ENCODE assay signal across 8 mouse cellular contexts in genomic region chr19:12518541-12518890, GRCm38 (mm10). TPM values are rescaled to one million over a fixed set of nuclear protein-coding genes. Genes with fewer than 3 reads are reported as not detected.
DNase-seq lines count a peak whose midpoint lies in the region; ATAC-seq and TF ChIP-seq lines count a peak whose summit lies in the region.

No protein-coding gene starts in this region.

- no peaks in the 10 kb centered on the region for H3K4me1 ChIP-seq in heart, embryonic 12.5 days (replicated peaks)
- H3K4me1 ChIP-seq in MEL (ENCODE audit: control insufficient read depth in 1 of 2, insufficient read depth in 2 of 2, low read length in 2 of 2): no peaks in the 10 kb centered on the region
- H3K4me1 ChIP-seq in hindbrain, embryonic 12.5 days: no peaks in the 10 kb centered on the region
- H3K4me1 ChIP-seq in midbrain, embryonic 10.5 days: no peaks in the 10 kb centered on the region

- TF ChIP-seq CTCF in MEL (IDR thresholded peaks at IDR 0.05 in 2 of 3, conservative IDR thresholded peaks at IDR 0.05 in 1 of 3; ENCODE audit: control insufficient read depth in 1 of 3, insufficient read depth in 1 of 3, low read depth in 2 of 3, low read length in 3 of 3, poor library complexity in 1 of 3, severe bottlenecking in 1 of 3): no peak

- intact Hi-C loops in heart, postnatal 36 days (cut with DNase I): loop anchor here (1.0 to 5.0 kb wide), 3 partner anchors 74 to 304 kb away; partner anchors contain the start of genes Lpxn and Zfp91

- H3K27me3 ChIP-seq in heart, embryonic 12.5 days (replicated peaks): no peaks in the 10 kb centered on the region; the same call in 1 of the 2 replicates
- H3K27me3 ChIP-seq in MEL (ENCODE audit: control insufficient read depth in 1 of 2, insufficient read depth in 2 of 2, low read length in 2 of 2): peaks cover 3% of the 10 kb centered on the region in 2 experiments; a peak in 2 of 4 replicates
- H3K27me3 ChIP-seq in hindbrain, embryonic 12.5 days: peaks cover 2% of the 10 kb centered on the region; the same call in 1 of the 2 replicates
- no peaks in the 10 kb centered on the region for H3K27me3 ChIP-seq in midbrain, embryonic 10.5 days (ENCODE audit: low read depth, poor library complexity, severe bottlenecking)

- no peak overlapping the region for H3K9ac ChIP-seq in heart, embryonic 12.5 days
- H3K9ac ChIP-seq in MEL (ENCODE audit: control insufficient read depth, low read depth, low read length, poor library complexity, severe bottlenecking): no peak overlapping the region; the same call in 1 of the 2 replicates
- H3K9ac ChIP-seq in hindbrain, embryonic 12.5 days: no peak overlapping the region

- no peak for ATAC-seq in heart, embryonic 12.5 days (ENCODE audit: insufficient number of reproducible peaks, low FRiP score)
- ATAC-seq in hindbrain, embryonic 12.5 days (ENCODE audit: low FRiP score): no peak

- TF ChIP-seq RAD21 in MEL (IDR thresholded peaks at IDR 0.05; ENCODE audit: low read depth, low read length): no peak

- no peaks in the 10 kb centered on the region for H3K36me3 ChIP-seq in heart, embryonic 12.5 days
- H3K36me3 ChIP-seq in MEL (ENCODE audit: control insufficient read depth in 1 of 2, insufficient read depth in 2 of 2, low read length in 2 of 2): no peaks in the 10 kb centered on the region
- no peaks in the 10 kb centered on the region for H3K36me3 ChIP-seq in hindbrain, embryonic 12.5 days
- H3K36me3 ChIP-seq in midbrain, embryonic 10.5 days: no peaks in the 10 kb centered on the region

- no peaks in the 10 kb centered on the region for H3K79me2 ChIP-seq in MEL (ENCODE audit: control insufficient read depth, insufficient read depth, low read length, poor library complexity)

- TF ChIP-seq EP300 in MEL (IDR thresholded peaks at IDR 0.05; ENCODE audit: low read depth in 1 of 2, low read length in 2 of 2): no peak

- DNase-seq in heart, postnatal 36 days: no peak
- no peak for DNase-seq in MEL (ENCODE audit: low read depth, low spot score)
- no peak for DNase-seq in midbrain, embryonic 10.5 days (ENCODE audit: low spot score)
- DNase-seq in urinary bladder, postnatal 4 days (ENCODE audit: low spot score in 2 of 2): no peak
- no peak for DNase-seq in thymus, postnatal 25 days
- DNase-seq in ovary, postnatal 36 days (ENCODE audit: low spot score): no peak

- peak overlapping the region; percentile 82; the same call in 1 of the 2 replicates for H3K4me2 ChIP-seq in heart, embryonic 12.5 days
- peak overlapping the region; percentile 60; the same call in 1 of the 2 replicates for H3K4me2 ChIP-seq in hindbrain, embryonic 12.5 days (replicated peaks)

- no peaks in the 10 kb centered on the region for H3K9me3 ChIP-seq in heart, embryonic 12.5 days (replicated peaks)
- no peaks in the 10 kb centered on the region for H3K9me3 ChIP-seq in MEL (replicated peaks; ENCODE audit: insufficient read depth, low read length)
- H3K9me3 ChIP-seq in hindbrain, embryonic 12.5 days (replicated peaks): no peaks in the 10 kb centered on the region
- no peaks in the 10 kb centered on the region for H3K9me3 ChIP-seq in midbrain, embryonic 10.5 days (replicated peaks)

- no peak overlapping the region for H3K27ac ChIP-seq in heart, embryonic 12.5 days (ENCODE audit: poor library complexity, severe bottlenecking)
- H3K27ac ChIP-seq in MEL (ENCODE audit: control insufficient read depth, low read depth, low read length): no peak overlapping the region
- no peak overlapping the region for H3K27ac ChIP-seq in hindbrain, embryonic 12.5 days
- H3K27ac ChIP-seq in midbrain, embryonic 10.5 days (replicated peaks): peak overlapping the region; percentile 89; the same call in 1 of the 2 replicates

- TF ChIP-seq POLR2A in MEL (IDR thresholded peaks at IDR 0.05; ENCODE audit: control insufficient read depth in 1 of 2, insufficient read depth in 1 of 2, low read depth in 1 of 2, low read length in 2 of 2, poor library complexity in 1 of 2): no peak

- 0 out of 2 replicates have a peak overlapping the region, but pooled peaks have one; percentile 61 for H3K4me3 ChIP-seq in heart, embryonic 12.5 days
- H3K4me3 ChIP-seq in MEL (ENCODE audit: control insufficient read depth in 1 of 2, insufficient read depth in 1 of 2, low read depth in 2 of 2, low read length in 2 of 2): peak overlapping the region; percentile 73 to 89
- no peak overlapping the region for H3K4me3 ChIP-seq in hindbrain, embryonic 12.5 days
- peak overlapping the region; percentile 61 for H3K4me3 ChIP-seq in midbrain, embryonic 10.5 days

TF ChIP-seq in MEL, 35 proteins besides CTCF, POLR2A, EP300 and RAD21:
- TF ChIP-seq USF2 (IDR thresholded peaks at IDR 0.05; ENCODE audit: borderline replicate concordance in 1 of 2, insufficient read depth in 1 of 2, low read depth in 1 of 2, low read length in 2 of 2) (no peak), BHLHE40 (IDR thresholded peaks at IDR 0.05; ENCODE audit: borderline replicate concordance, low read depth, low read length) (no peak), ZMIZ1 (IDR thresholded peaks at IDR 0.05; ENCODE audit: low read depth, low read length) (no peak), HCFC1 (IDR thresholded peaks at IDR 0.05; ENCODE audit: low read depth, low read length) (no peak), MAFK (IDR thresholded peaks at IDR 0.05; ENCODE audit: borderline replicate concordance, low read depth, low read length) (no peak), CHD2 (IDR thresholded peaks at IDR 0.05; ENCODE audit: low read length) (no peak), NRF1 (IDR thresholded peaks at IDR 0.05; ENCODE audit: insufficient read depth, low read depth, low read length, poor library complexity, severe bottlenecking) (no peak)

RNA-seq across cellular contexts. Expression of gene Dtx4, which starts 17.3 kb away (rescaled TPM):
- 1.4 and 1.7 TPM in 2 replicates for polyA plus RNA-seq in heart, embryonic 12.5 days (2016; fragmentation: Nextera tagmentation; extraction: Ambion mirVana)
- total RNA-seq in heart, postnatal 36 days (2021): 1 to 10 TPM; 6.4 to 7.8 TPM
- 2.2 and 3.6 TPM in 2 replicates for total RNA-seq in MEL (2012; rRNA removed)
- polyA plus RNA-seq in MEL (2012; ENCODE audit: insufficient read depth in 1 of 2, insufficient read length in 2 of 2, low read depth in 1 of 2, low replicate concordance in 2 of 2, missing spikeins in 1 of 2): 1 to 10 TPM in 1 of 2 experiments, not detected in 1; 8.8 TPM
- polyA plus RNA-seq in hindbrain, embryonic 12.5 days (2016; fragmentation: Nextera tagmentation; extraction: Ambion mirVana): 56.7 and 58.6 TPM in 2 replicates
- 54.9 and 59.2 TPM in 2 replicates for polyA plus RNA-seq in midbrain, embryonic 10.5 days (2016; fragmentation: Nextera tagmentation; extraction: Ambion mirVana)

RNA-seq across cellular contexts. Expression of gene Fam111a, which starts 27.0 kb away (rescaled TPM):
- 21.0 and 21.8 TPM in 2 replicates for polyA plus RNA-seq in heart, embryonic 12.5 days (2016; fragmentation: Nextera tagmentation; extraction: Ambion mirVana)
- 1 to 10 TPM; 5.9 to 6.9 TPM for total RNA-seq in heart, postnatal 36 days (2021)
- total RNA-seq in MEL (2012; rRNA removed): 53.1 and 56.1 TPM in 2 replicates
- 100 to 1,000 TPM in 1 of 2 experiments, 10 to 100 TPM in 1; 75.9 to 157 TPM for polyA plus RNA-seq in MEL (2012; ENCODE audit: insufficient read depth in 1 of 2, insufficient read length in 2 of 2, low read depth in 1 of 2, low replicate concordance in 2 of 2, missing spikeins in 1 of 2)
- 15.6 and 17.2 TPM in 2 replicates for polyA plus RNA-seq in hindbrain, embryonic 12.5 days (2016; fragmentation: Nextera tagmentation; extraction: Ambion mirVana)
- polyA plus RNA-seq in midbrain, embryonic 10.5 days (2016; fragmentation: Nextera tagmentation; extraction: Ambion mirVana): 20.9 and 21.0 TPM in 2 replicates

RNA-seq across cellular contexts. Expression of gene Mpeg1, which starts 57.9 kb away (rescaled TPM):
- polyA plus RNA-seq in heart, embryonic 12.5 days (2016; fragmentation: Nextera tagmentation; extraction: Ambion mirVana): 0.06 and 0.18 TPM in 2 replicates
- 10 to 100 TPM in 1 of 2 experiments, 1 to 10 TPM in 1; 8.6 to 12.2 TPM for total RNA-seq in heart, postnatal 36 days (2021)
- total RNA-seq in MEL (2012; rRNA removed): not detected in 2 replicates
- under 1 TPM in 1 of 2 experiments, not detected in 1; 0.07 TPM for polyA plus RNA-seq in MEL (2012; ENCODE audit: insufficient read depth in 1 of 2, insufficient read length in 2 of 2, low read depth in 1 of 2, low replicate concordance in 2 of 2, missing spikeins in 1 of 2)
- 0.70 and 0.75 TPM in 2 replicates for polyA plus RNA-seq in hindbrain, embryonic 12.5 days (2016; fragmentation: Nextera tagmentation; extraction: Ambion mirVana)
- polyA plus RNA-seq in midbrain, embryonic 10.5 days (2016; fragmentation: Nextera tagmentation; extraction: Ambion mirVana): 0.19 and 0.40 TPM in 2 replicates
